Mouse (Mus musculus): ENCODE data around the gene Nfkb2. TPM values are rescaled to one million over a fixed set of nuclear protein-coding genes. Genes with fewer than 3 reads are reported as not detected.

Nfkb2 gene
- polyA plus RNA-seq, 1 experiment from 2014 or later = 9.1 TPM

DNA sequence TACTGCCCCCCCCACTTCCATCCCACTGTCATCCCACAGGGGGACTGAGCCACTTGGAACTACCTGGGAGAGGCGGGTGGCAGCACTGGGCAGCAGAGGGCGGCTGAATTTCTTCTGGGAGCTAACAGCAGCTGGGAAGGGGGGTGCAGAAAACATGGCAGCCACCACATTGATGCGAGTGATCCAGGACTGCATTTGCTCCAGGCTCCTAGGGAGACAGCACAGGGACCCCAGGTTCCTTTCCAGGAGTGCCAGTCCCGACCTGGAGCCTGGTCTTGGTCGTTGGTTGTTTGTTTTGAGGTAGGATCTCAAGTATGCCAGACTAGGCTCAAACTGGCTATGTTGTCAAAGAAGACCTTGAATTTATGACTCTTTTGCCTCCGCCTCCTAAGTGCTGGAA lies 9.5 kb downstream of the Nfkb2 start:
- H3K9ac ChIP-seq (ENCODE audit: low read depth, low read length) = no peak overlapping the region
- H3K4me2 ChIP-seq (ENCODE audit: low read depth, low read length) = no peak overlapping the region
- ATAC-seq = no peak
- H3K9me3 ChIP-seq (ENCODE audit: control insufficient read depth, low read length) = no peaks in the 10 kb centered on the region
- no peak overlapping the region for H3K4me3 ChIP-seq (ENCODE audit: low read length)
- no peak overlapping the region for H3K27ac ChIP-seq (ENCODE audit: low read length)
- 66% methylated on average over 6 of the region's 6 CpGs for WGBS
- H3K4me1 ChIP-seq (ENCODE audit: control insufficient read depth, insufficient read depth, low read length) = peaks cover 25% of the 10 kb centered on the region
- peaks cover 27% of the 10 kb centered on the region for H3K27me3 ChIP-seq (replicated peaks; ENCODE audit: control insufficient read depth, insufficient read depth, low read length)
- H3K36me3 ChIP-seq (ENCODE audit: control insufficient read depth, insufficient read depth, low read length) = 0 out of 2 replicates have a peak, but pooled peaks cover 8% of the 10 kb centered on the region

DNA sequence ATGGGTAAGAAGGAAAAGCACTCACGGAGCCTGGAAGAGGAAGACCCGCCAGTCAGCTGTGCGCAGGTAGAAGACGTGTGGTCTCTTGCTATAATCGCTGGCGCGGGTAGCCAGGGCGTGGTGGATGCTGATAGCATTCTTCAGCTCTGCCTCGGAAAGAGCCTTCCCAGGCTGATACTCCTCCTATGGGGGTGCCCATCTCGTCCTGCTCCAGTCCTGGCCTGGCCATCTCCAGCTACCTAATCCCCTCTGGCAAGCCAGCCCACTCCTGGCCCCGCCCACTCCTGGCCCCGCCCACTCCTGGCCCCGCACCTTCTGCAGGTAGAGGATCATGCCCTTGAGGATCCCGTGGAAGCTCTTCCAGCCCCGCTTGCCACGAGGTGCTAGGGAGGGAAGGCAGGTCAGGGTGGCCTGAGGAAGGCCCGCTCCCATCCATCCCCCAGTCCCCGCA lies 10.1 kb downstream of the Nfkb2 start:
- Histone ChIP-seq H3K4me1 (ENCODE audit: control insufficient read depth, insufficient read depth, low read length) (peaks cover 26% of the 10 kb centered on the region), H3K9me3 (ENCODE audit: control insufficient read depth, low read length) (no peaks in the 10 kb centered on the region), H3K36me3 (ENCODE audit: control insufficient read depth, insufficient read depth, low read length) (0 out of 2 replicates have a peak, but pooled peaks cover 8% of the 10 kb centered on the region), H3K4me3 (ENCODE audit: low read length) (peak overlapping the region; percentile 5), H3K4me2 (ENCODE audit: low read depth, low read length) (peak overlapping the region; percentile 63; the same call in 1 of the 2 replicates), H3K27me3 (replicated peaks; ENCODE audit: control insufficient read depth, insufficient read depth, low read length) (peaks cover 33% of the 10 kb centered on the region), H3K9ac (ENCODE audit: low read depth, low read length) (peak overlapping the region; percentile 29; the same call in 1 of the 2 replicates), H3K27ac (ENCODE audit: low read length) (no peak overlapping the region)
- 24% methylated on average over 18 of the region's 18 CpGs for WGBS
- no peak for ATAC-seq

DNA sequence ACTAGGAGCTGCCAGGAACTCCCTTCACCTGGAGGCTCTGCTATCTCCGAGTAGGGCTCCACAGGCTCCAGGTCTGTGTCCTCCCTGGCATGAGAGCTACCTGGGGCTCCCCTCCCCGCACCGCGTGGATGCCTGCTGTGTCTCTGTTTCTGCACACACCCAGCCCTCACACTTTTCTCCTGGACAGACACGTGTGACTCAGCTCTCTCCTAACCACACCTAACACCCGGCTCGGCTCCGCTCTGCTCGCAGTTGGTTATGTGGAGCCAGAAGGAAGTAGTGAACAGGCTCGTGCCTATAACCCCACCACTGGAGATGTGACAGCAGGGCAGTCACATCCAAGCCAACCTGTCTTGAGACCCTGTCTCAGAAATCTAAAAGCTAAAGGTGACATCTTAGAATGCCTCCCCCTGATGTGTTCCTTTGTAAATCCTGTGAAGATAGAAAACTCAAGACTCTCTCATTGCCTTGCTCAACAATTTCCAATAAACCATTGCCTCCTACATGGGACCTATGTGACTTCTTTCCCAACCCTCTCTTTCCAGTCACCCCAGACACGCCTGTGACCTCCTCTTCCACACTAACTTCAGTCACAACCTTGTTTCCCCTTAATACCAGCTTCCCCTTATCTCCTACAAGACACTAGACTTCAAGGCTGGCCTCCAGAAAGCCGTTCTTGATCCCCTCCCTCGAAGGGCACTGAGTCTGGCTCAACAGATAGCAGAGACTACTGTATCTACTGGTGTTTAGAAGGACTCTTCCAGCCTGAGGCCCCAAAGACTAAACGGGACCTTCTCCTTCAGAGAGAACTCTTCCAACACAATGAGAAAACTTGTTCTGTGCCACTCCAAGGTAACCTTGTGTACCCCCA lies 11.0 kb downstream of the Nfkb2 start:
- H3K27ac ChIP-seq (ENCODE audit: low read length) = peak overlapping the region; percentile 66
- WGBS = 27% methylated on average over 14 of the region's 14 CpGs
- H3K27me3 ChIP-seq (replicated peaks; ENCODE audit: control insufficient read depth, insufficient read depth, low read length) = peaks cover 39% of the 10 kb centered on the region
- peak overlapping the region; percentile 29; the same call in 1 of the 2 replicates for H3K9ac ChIP-seq (ENCODE audit: low read depth, low read length)
- peak; percentile 33 for ATAC-seq
- peaks cover 29% of the 10 kb centered on the region for H3K4me1 ChIP-seq (ENCODE audit: control insufficient read depth, insufficient read depth, low read length)
- H3K36me3 ChIP-seq (ENCODE audit: control insufficient read depth, insufficient read depth, low read length) = 0 out of 2 replicates have a peak, but pooled peaks cover 8% of the 10 kb centered on the region
- no peak overlapping the region; the same call in 1 of the 2 replicates for H3K4me3 ChIP-seq (ENCODE audit: low read length)
- H3K4me2 ChIP-seq (ENCODE audit: low read depth, low read length) = peak overlapping the region; percentile 63
- H3K9me3 ChIP-seq (ENCODE audit: control insufficient read depth, low read length) = no peaks in the 10 kb centered on the region

DNA sequence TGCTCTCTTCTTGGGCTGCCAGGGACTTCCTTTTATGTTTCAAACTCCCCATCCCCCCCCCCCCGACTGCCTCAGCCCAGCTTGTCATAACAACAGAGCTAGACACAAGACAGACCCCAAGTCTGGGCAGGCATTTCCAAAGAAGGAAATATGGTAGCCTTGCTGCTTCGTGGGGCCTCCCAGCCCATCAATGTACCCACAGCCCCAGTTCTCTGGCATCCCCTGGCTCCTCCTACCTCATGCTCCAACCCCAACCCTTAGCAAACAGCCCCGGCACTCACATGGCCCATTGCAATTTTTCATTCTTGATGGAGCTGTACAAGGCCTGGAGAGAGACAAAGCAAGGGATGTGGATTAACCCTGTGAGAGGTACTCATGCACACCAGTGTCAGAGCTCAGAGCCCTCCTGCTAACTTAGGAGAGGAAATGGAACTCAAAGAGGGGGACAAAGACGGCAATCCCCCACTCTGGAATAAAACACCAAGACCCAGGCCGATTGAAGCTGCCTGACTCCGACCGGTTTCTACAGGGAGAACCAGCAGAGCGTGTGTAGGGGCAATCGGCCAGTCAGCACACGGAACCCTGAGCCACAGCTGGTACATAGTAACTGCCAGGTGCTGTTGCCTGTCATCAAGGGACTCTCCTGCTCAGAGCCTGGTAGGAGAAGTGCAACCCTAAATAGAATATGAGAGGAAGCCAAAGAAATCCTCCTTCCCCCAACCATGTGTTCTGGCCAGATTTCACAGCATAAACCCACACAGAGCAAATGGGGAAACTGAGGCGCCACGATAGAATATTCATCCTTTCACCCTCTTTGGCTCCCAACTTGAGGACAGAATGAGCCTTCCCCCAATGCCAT lies 11.9 kb downstream of the Nfkb2 start:
- 40% methylated on average over 12 of the region's 12 CpGs for WGBS
- peaks cover 39% of the 10 kb centered on the region for H3K27me3 ChIP-seq (replicated peaks; ENCODE audit: control insufficient read depth, insufficient read depth, low read length)
- peak overlapping the region; percentile 58 for H3K4me3 ChIP-seq (ENCODE audit: low read length)
- 0 out of 2 replicates have a peak, but pooled peaks cover 5% of the 10 kb centered on the region for H3K36me3 ChIP-seq (ENCODE audit: control insufficient read depth, insufficient read depth, low read length)
- H3K9me3 ChIP-seq (ENCODE audit: control insufficient read depth, low read length) = no peaks in the 10 kb centered on the region
- peaks cover 29% of the 10 kb centered on the region for H3K4me1 ChIP-seq (ENCODE audit: control insufficient read depth, insufficient read depth, low read length)
- H3K27ac ChIP-seq (ENCODE audit: low read length) = peak overlapping the region; percentile 77
- peak overlapping the region; percentile 63 for H3K4me2 ChIP-seq (ENCODE audit: low read depth, low read length)
- ATAC-seq = peak; percentile 61
- peak overlapping the region; percentile 73 for H3K9ac ChIP-seq (ENCODE audit: low read depth, low read length)

DNA sequence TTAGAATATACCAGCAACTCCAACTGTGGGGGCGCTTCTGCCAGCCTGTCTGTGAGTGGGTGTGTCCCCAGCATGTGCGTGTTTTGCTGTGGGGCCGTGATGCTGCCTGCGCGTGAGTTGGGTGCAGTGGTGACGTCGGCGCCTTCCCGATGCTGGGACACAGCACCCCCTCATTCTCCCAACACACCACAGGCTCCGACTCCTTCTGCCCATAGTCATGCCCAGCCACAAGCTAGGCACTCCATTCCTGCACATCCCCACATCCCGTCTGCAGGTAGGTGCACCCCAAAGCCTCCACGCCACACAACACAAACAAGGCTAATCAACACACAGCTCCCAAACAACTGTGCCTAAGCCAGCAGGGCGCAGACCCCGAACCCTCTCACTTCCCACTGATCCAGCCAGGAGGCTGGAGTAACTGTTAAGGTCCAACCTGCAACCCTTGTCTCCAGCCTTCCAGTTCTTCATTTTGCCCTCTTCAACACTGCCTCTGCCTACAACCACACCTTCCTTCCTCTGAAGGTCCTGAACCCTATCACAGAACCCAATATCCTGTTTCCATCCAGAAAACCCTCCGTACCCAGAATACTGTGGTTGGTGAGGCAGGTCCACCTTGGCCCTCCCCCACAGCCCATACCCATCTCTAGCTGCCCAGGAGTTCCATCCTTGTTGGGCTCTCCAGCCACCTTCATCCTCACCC lies 12.9 kb downstream of the Nfkb2 start:
- Histone ChIP-seq H3K27me3 (replicated peaks; ENCODE audit: control insufficient read depth, insufficient read depth, low read length) (peaks cover 40% of the 10 kb centered on the region), H3K4me2 (ENCODE audit: low read depth, low read length) (peak overlapping the region; percentile 63), H3K4me3 (ENCODE audit: low read length) (peak overlapping the region; percentile 58), H3K4me1 (ENCODE audit: control insufficient read depth, insufficient read depth, low read length) (peaks cover 39% of the 10 kb centered on the region), H3K27ac (ENCODE audit: low read length) (peak overlapping the region; percentile 77), H3K9me3 (ENCODE audit: control insufficient read depth, low read length) (no peaks in the 10 kb centered on the region), H3K36me3 (ENCODE audit: control insufficient read depth, insufficient read depth, low read length) (0 out of 2 replicates have a peak, but pooled peaks cover 5% of the 10 kb centered on the region), H3K9ac (ENCODE audit: low read depth, low read length) (peak overlapping the region; percentile 73)
- WGBS = 26% methylated on average over 15 of the region's 15 CpGs
- ATAC-seq = no peak

DNA sequence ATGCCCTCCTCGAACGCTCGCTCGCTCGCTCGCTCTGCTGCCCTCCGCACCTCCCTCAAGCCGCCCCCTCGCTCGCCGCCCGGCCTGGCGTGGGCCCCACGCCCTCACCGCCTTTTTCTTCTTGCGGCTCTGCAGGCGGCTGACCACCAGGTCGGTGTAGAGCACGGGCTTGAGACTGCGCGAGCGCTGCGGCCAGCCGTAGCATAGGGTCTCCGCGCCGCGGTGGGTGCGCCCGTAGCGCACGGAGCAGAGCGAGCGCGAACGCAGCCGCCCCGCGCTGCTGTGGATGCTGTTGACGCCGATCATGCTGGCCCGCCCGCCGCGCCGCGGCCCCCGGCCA lies 13.4 kb downstream of the Nfkb2 start:
- Histone ChIP-seq H3K36me3 (ENCODE audit: control insufficient read depth, insufficient read depth, low read length) (0 out of 2 replicates have a peak, but pooled peaks cover 4% of the 10 kb centered on the region), H3K4me3 (ENCODE audit: low read length) (peak overlapping the region; percentile 58), H3K4me1 (ENCODE audit: control insufficient read depth, insufficient read depth, low read length) (peaks cover 44% of the 10 kb centered on the region), H3K9me3 (ENCODE audit: control insufficient read depth, low read length) (no peaks in the 10 kb centered on the region), H3K4me2 (ENCODE audit: low read depth, low read length) (peak overlapping the region; percentile 63), H3K27me3 (replicated peaks; ENCODE audit: control insufficient read depth, insufficient read depth, low read length) (peaks cover 44% of the 10 kb centered on the region), H3K9ac (ENCODE audit: low read depth, low read length) (peak overlapping the region; percentile 73), H3K27ac (ENCODE audit: low read length) (peak overlapping the region; percentile 77)
- WGBS = 1% methylated on average over 48 of the region's 48 CpGs
- 0 out of 2 replicates have a peak, but pooled peaks have one; percentile 0 for ATAC-seq

DNA sequence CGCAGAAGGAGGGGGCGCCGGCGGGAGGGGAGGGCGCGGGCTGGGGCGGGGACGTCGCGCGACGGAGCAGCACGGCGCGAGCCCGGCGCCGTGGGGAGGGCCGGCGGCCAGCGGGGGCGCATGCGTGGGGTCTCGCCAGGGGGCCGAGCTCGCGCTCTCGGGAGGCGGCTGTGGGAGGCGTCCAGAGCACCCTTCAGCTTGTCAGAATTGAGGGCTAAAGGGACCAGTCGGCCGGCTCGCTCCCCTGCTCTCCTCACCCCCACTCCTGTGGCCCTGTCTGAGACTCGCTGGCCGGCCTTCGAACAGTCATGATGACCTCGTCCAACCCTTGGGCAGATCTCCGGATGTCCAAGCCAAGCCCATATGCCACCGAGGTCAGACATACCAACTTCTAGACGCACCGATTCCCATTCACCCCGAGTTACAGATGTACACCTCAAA lies 13.9 kb downstream of the Nfkb2 start:
- Histone ChIP-seq H3K27me3 (replicated peaks; ENCODE audit: control insufficient read depth, insufficient read depth, low read length) (peaks cover 50% of the 10 kb centered on the region), H3K9ac (ENCODE audit: low read depth, low read length) (peak overlapping the region; percentile 73), H3K36me3 (ENCODE audit: control insufficient read depth, insufficient read depth, low read length) (no peaks in the 10 kb centered on the region), H3K27ac (ENCODE audit: low read length) (peak overlapping the region; percentile 77), H3K9me3 (ENCODE audit: control insufficient read depth, low read length) (no peaks in the 10 kb centered on the region), H3K4me3 (ENCODE audit: low read length) (peak overlapping the region; percentile 58), H3K4me2 (ENCODE audit: low read depth, low read length) (peak overlapping the region; percentile 63), H3K4me1 (ENCODE audit: control insufficient read depth, insufficient read depth, low read length) (peaks cover 46% of the 10 kb centered on the region)
- 1% methylated on average over 32 of the region's 42 CpGs for WGBS
- ATAC-seq = peak; percentile 27

DNA sequence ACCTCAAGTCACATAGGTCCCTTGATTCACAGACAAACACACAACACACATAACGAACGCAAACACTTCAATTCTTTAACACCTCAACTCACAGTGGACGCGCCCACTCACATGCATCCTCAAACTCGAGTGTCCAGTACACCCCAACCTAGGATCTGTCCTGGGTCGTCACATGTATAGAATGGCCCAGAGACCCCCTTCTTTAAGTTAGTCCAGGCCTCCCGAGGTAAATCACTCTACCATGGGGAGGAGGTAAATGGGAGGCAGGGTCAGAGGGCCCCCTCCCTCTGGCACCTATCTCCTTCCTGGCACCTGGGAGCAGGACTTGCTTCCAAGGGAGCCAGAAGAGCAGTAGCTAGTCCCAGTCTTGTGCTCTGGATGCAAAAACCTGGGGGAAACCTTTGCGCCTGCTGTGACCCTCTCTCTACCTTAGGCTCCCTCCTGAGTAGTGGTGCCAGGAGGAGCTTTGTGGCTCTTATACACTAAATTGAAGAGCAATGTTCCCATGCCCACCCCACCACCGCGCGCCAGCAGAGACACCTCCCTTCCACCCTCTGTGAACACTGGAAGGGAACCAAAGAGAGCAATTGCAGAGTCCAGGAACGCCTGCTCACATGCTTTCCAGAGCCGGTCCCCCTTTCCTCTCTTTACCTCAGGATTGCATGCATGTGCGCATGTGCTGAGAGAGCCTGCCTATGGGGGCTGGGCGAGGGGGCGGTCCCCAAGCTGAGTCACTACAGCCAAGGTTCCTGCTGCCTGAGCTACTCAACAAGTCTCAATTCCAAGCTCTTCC lies 14.7 kb downstream of the Nfkb2 start:
- WGBS = 11% methylated on average over 16 of the region's 16 CpGs
- Histone ChIP-seq H3K4me3 (ENCODE audit: low read length) (peak overlapping the region; percentile 58), H3K4me1 (ENCODE audit: control insufficient read depth, insufficient read depth, low read length) (peaks cover 46% of the 10 kb centered on the region), H3K36me3 (ENCODE audit: control insufficient read depth, insufficient read depth, low read length) (no peaks in the 10 kb centered on the region), H3K27me3 (replicated peaks; ENCODE audit: control insufficient read depth, insufficient read depth, low read length) (peaks cover 57% of the 10 kb centered on the region), H3K9me3 (ENCODE audit: control insufficient read depth, low read length) (no peaks in the 10 kb centered on the region), H3K4me2 (ENCODE audit: low read depth, low read length) (peak overlapping the region; percentile 63), H3K9ac (ENCODE audit: low read depth, low read length) (peak overlapping the region; percentile 1; the same call in 1 of the 2 replicates), H3K27ac (ENCODE audit: low read length) (peak overlapping the region; percentile 67)
- ATAC-seq = no peak

All from intestine, embryonic 16.5 days (tissue).